Mouse (Mus musculus) small intestine, adult 2 months (tissue): ENCODE measurements around the gene Tmed9.

Experiments
- CTCF ChIP-seq: fragments of 200-500 bp; IDR thresholded peaks from 2 replicates; pipeline ENCODE4 v1.5.1; 2012; ENCODE audit warnings: low read depth, mild to moderate bottlenecking, control low read depth, inconsistent platforms, low read length, moderate library complexity, mixed read lengths; ENCODE audit not compliant: insufficient replicate concordance, insufficient read length; ENCODE audit errors: extremely low read depth
- POLR2A ChIP-seq: fragments of 200-500 bp; IDR thresholded peaks from 2 replicates; pipeline ENCODE4 v1.6.1; 2012; ENCODE audit warnings: low read depth, mild to moderate bottlenecking, control low read depth, inconsistent platforms, low read length, moderate library complexity

DNA sequence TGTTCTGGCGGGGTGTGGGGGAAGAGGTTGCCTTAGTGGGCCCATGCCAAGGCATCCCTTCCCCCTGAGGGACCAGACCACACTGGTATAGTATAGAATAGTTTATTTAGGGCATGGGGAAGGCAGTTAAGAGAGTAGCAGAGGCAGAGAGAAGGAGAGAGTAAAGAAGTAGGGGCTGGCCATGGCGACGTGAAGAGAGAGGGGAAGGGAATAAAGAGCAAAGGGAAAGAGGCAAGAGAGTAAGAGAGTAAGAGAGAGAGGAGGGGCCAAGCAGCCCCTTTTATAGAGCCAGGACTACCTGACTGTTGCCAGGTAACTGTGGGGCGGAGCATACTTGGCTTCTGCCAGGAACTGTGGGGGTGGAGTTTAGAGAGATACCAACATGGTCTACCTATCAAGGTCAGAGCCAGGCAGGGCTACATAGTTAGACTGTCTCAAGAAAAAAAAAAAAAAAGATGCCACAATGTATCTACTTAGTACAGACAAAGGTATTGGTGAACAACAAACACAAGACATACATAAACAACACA, 18.5 kb downstream of the Tmed9 start:
- TF ChIP-seq CTCF = no peak
- TF ChIP-seq POLR2A = no peak
